ENCODE assay signal across 28 mouse cellular contexts in genomic region chr9:40141544-40141943, GRCm38 (mm10). TPM values are rescaled to one million over a fixed set of nuclear protein-coding genes. Genes with fewer than 3 reads are reported as not detected.
"Had no signal": no experiment of that assay in that cellular context is flagged by ENCODE, and none has a peak within 500 bp of the region (broad histone marks: within the 10 kb centered on the region; RNA-seq: fewer than 3 reads in every experiment).

No protein-coding gene starts in this region.

- H3K4me3 ChIP-seq: midbrain, embryonic 10.5 days; midbrain, embryonic 12.5 days; myocyte; neural tube, embryonic 12.5 days had no signal

- H3K27me3 ChIP-seq: midbrain, embryonic 12.5 days; neural tube, embryonic 12.5 days had no signal

- H3K4me2 ChIP-seq: lung, embryonic 14.5 days; midbrain, embryonic 12.5 days; neural tube, embryonic 12.5 days had no signal

- H3K4me1 ChIP-seq: midbrain, embryonic 10.5 days; midbrain, embryonic 12.5 days; neural tube, embryonic 12.5 days had no signal

- H3K9ac ChIP-seq: liver, embryonic 14.5 days; lung, embryonic 14.5 days; midbrain, embryonic 12.5 days; neural tube, embryonic 12.5 days had no signal

- H3K36me3 ChIP-seq: midbrain, embryonic 10.5 days; midbrain, embryonic 12.5 days; neural tube, embryonic 12.5 days had no signal

- H3K27ac ChIP-seq: liver, embryonic 14.5 days; midbrain, embryonic 10.5 days; midbrain, embryonic 12.5 days; neural tube, embryonic 12.5 days had no signal

- H3K9me3 ChIP-seq: midbrain, embryonic 10.5 days; midbrain, embryonic 12.5 days; neural tube, embryonic 12.5 days had no signal

- DNase-seq: lung, adult 18-20 months; lung, embryonic 14.5 days; lung, postnatal 10 days; lung, postnatal 4 days; midbrain, embryonic 14.5 days; retina, postnatal 1 day; right cerebral cortex, adult 18-20 months; right cerebral cortex, postnatal 25 days; right cerebral cortex, postnatal 4 days; spleen, adult 18-20 months; thymus, adult 18-20 months; thymus, postnatal 14 days; thymus, postnatal 36 days had no signal

- ATAC-seq: midbrain, embryonic 16.5 days had no signal

RNA-seq across cellular contexts. Expression of gene Tmem225, which starts 6.4 kb away (rescaled TPM):
- total RNA-seq: megakaryocyte, adult 5-6 weeks; megakaryocyte-erythroid progenitor cell, adult 5-6 weeks; neutrophil, adult 5-6 weeks had no signal
- polyA plus RNA-seq: liver, embryonic 14.5 days; liver, embryonic 16.5 days; lung, embryonic 14.5 days; lung, embryonic 16.5 days; midbrain, embryonic 10.5 days; midbrain, embryonic 12.5 days; midbrain, embryonic 14.5 days; midbrain, embryonic 16.5 days; myocyte; neural tube, embryonic 12.5 days; small intestine, adult 2 months; stomach, embryonic 14.5 days; stomach, embryonic 16.5 days; thymus, postnatal 0 days had no signal

RNA-seq across cellular contexts. Expression of gene Olfr985, which starts 11.6 kb away (rescaled TPM):
- total RNA-seq: megakaryocyte, adult 5-6 weeks; megakaryocyte-erythroid progenitor cell, adult 5-6 weeks; neutrophil, adult 5-6 weeks had no signal
- polyA plus RNA-seq: liver, embryonic 14.5 days; liver, embryonic 16.5 days; lung, embryonic 14.5 days; lung, embryonic 16.5 days; midbrain, embryonic 10.5 days; midbrain, embryonic 12.5 days; midbrain, embryonic 14.5 days; midbrain, embryonic 16.5 days; myocyte; neural tube, embryonic 12.5 days; small intestine, adult 2 months; stomach, embryonic 14.5 days; stomach, embryonic 16.5 days; thymus, postnatal 0 days had no signal

RNA-seq across cellular contexts. Expression of gene Olfr984, which starts 27.5 kb away (rescaled TPM):
- total RNA-seq: megakaryocyte, adult 5-6 weeks; megakaryocyte-erythroid progenitor cell, adult 5-6 weeks; neutrophil, adult 5-6 weeks had no signal
- polyA plus RNA-seq: liver, embryonic 14.5 days; liver, embryonic 16.5 days; lung, embryonic 14.5 days; lung, embryonic 16.5 days; midbrain, embryonic 10.5 days; midbrain, embryonic 12.5 days; midbrain, embryonic 14.5 days; midbrain, embryonic 16.5 days; myocyte; neural tube, embryonic 12.5 days; small intestine, adult 2 months; stomach, embryonic 14.5 days; stomach, embryonic 16.5 days; thymus, postnatal 0 days had no signal

RNA-seq across cellular contexts. Expression of gene Olfr986, which starts 39.2 kb away (rescaled TPM):
- total RNA-seq: megakaryocyte, adult 5-6 weeks; megakaryocyte-erythroid progenitor cell, adult 5-6 weeks; neutrophil, adult 5-6 weeks had no signal
- polyA plus RNA-seq: liver, embryonic 14.5 days; liver, embryonic 16.5 days; lung, embryonic 14.5 days; lung, embryonic 16.5 days; midbrain, embryonic 10.5 days; midbrain, embryonic 12.5 days; midbrain, embryonic 14.5 days; midbrain, embryonic 16.5 days; myocyte; neural tube, embryonic 12.5 days; small intestine, adult 2 months; stomach, embryonic 14.5 days; stomach, embryonic 16.5 days; thymus, postnatal 0 days had no signal

RNA-seq across cellular contexts. Expression of gene Olfr983, which starts 48.1 kb away (rescaled TPM):
- total RNA-seq: megakaryocyte, adult 5-6 weeks; megakaryocyte-erythroid progenitor cell, adult 5-6 weeks; neutrophil, adult 5-6 weeks had no signal
- polyA plus RNA-seq: liver, embryonic 14.5 days; liver, embryonic 16.5 days; lung, embryonic 14.5 days; lung, embryonic 16.5 days; midbrain, embryonic 10.5 days; midbrain, embryonic 12.5 days; midbrain, embryonic 14.5 days; midbrain, embryonic 16.5 days; myocyte; neural tube, embryonic 12.5 days; small intestine, adult 2 months; stomach, embryonic 14.5 days; stomach, embryonic 16.5 days; thymus, postnatal 0 days had no signal
